In the genomic region with DNA sequence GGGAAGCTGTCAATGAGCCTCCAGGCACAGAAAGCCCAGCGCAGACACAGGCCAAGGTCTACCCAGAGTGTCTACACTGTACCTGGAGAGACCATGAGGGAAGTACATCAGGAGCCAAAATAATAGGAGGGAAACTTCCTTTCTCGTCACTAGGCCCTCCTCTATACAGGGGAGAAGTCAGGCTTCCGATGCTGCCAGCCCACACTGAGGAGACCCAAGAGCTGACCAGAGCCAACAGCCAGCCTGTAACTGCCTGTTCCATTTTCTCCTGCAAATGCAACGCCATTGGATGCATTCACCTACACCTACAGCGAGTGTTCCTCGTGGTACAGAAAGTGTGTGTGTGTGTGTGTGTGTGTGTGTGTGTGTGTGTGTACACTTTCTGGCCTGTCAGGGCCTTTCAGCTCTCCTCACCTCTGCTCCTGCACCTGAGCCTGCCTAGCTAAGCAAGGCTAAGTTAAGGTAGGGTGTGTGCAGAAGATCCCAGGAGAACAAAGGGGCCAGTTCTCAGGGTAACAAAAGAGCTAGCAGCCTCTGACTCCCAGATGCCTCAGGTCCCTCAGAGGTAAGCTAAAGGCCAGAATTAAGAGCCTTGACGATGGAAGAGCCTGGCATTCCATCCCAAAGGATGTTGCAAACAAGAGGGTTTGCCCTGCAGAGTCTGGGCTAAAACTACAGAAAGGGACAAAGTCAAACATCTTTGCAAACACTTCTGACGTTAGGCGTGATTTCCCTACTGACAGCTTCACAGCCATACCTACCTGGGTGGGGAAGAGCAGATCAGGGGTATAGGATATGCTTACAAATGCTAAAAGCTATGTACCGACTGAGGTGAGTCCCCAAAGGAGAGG, we compare ENCODE assay signal across 10 mouse cellular contexts. TPM values are rescaled to one million over a fixed set of nuclear protein-coding genes. Genes with fewer than 3 reads are reported as not detected.
DNase-seq lines count a peak whose midpoint lies in the region; ATAC-seq lines count a peak whose summit lies in the region.
"Had no signal": no experiment of that assay in that cellular context is flagged by ENCODE, and none has a peak within 500 bp of the region (broad histone marks: within the 10 kb centered on the region; RNA-seq: fewer than 3 reads in every experiment).

No protein-coding gene starts in this region.

- peak overlapping the region; percentile 93 for H3K4me3 ChIP-seq in heart, embryonic 13.5 days
- H3K4me3 ChIP-seq in hindbrain, embryonic 15.5 days, result peak overlapping the region; percentile 53
- peak overlapping the region; percentile 50 for H3K4me3 ChIP-seq in midbrain, embryonic 13.5 days (replicated peaks)

- H3K9me3 ChIP-seq in heart, embryonic 13.5 days, result no peaks in the 10 kb centered on the region
- no peaks in the 10 kb centered on the region for H3K9me3 ChIP-seq in hindbrain, embryonic 15.5 days
- H3K9me3 ChIP-seq in midbrain, embryonic 13.5 days, result no peaks in the 10 kb centered on the region

- intact Hi-C loops in heart, postnatal 25 days (cut with DNase I), result no loop called here

- H3K36me3 ChIP-seq in heart, embryonic 13.5 days, result peaks cover 41% of the 10 kb centered on the region
- no peaks in the 10 kb centered on the region for H3K36me3 ChIP-seq in hindbrain, embryonic 15.5 days
- H3K36me3 ChIP-seq in midbrain, embryonic 13.5 days, result no peaks in the 10 kb centered on the region

- H3K9ac ChIP-seq in heart, embryonic 13.5 days, result peak overlapping the region; percentile 100
- peak overlapping the region; percentile 52; the same call in 1 of the 2 replicates for H3K9ac ChIP-seq in hindbrain, embryonic 15.5 days
- peak overlapping the region; percentile 77 for H3K9ac ChIP-seq in midbrain, embryonic 13.5 days (replicated peaks)

- ATAC-seq in heart, embryonic 13.5 days (ENCODE audit: extremely low read depth, insufficient number of reproducible peaks, low FRiP score, low TSS enrichment), result no peak
- no peak for ATAC-seq in hindbrain, embryonic 15.5 days (ENCODE audit: low FRiP score, low read depth)
- no peak for ATAC-seq in midbrain, embryonic 13.5 days
- no peak for ATAC-seq in frontal cortex, adult (ENCODE audit: low TSS enrichment)

- DNase-seq in heart, postnatal 25 days (ENCODE audit: low spot score), result no peak
- DNase-seq in ZHBTc4 (ENCODE audit: low read depth, low spot score), result peak; percentile 54
- DNase-seq in adrenal gland, postnatal 25 days, result no peak
- no peak for DNase-seq in ovary, postnatal 36 days (ENCODE audit: low spot score)

- H3K27ac ChIP-seq in heart, embryonic 13.5 days (replicated peaks), result peak overlapping the region; percentile 99
- no peak overlapping the region for H3K27ac ChIP-seq in hindbrain, embryonic 15.5 days (replicated peaks)
- H3K27ac ChIP-seq in midbrain, embryonic 13.5 days, result no peak overlapping the region
- H3K27ac ChIP-seq: macrophage had no signal

- 3% methylated on average over 10 of the region's 10 CpGs for WGBS in heart, embryonic 13.5 days
- WGBS in hindbrain, embryonic 15.5 days, result 18% methylated on average over 10 of the region's 10 CpGs
- 5% methylated on average over 10 of the region's 10 CpGs for WGBS in midbrain, embryonic 13.5 days

- peaks cover 58% of the 10 kb centered on the region for H3K4me1 ChIP-seq in heart, embryonic 13.5 days
- peaks cover 58% of the 10 kb centered on the region for H3K4me1 ChIP-seq in hindbrain, embryonic 15.5 days (replicated peaks)
- H3K4me1 ChIP-seq in midbrain, embryonic 13.5 days (replicated peaks), result peaks cover 79% of the 10 kb centered on the region

- peak overlapping the region; percentile 98 for H3K4me2 ChIP-seq in heart, embryonic 13.5 days
- H3K4me2 ChIP-seq in hindbrain, embryonic 15.5 days, result peak overlapping the region; percentile 93
- H3K4me2 ChIP-seq in midbrain, embryonic 13.5 days (replicated peaks), result peak overlapping the region; percentile 93

- H3K27me3 ChIP-seq in heart, embryonic 13.5 days (replicated peaks), result no peaks in the 10 kb centered on the region
- H3K27me3 ChIP-seq in hindbrain, embryonic 15.5 days, result peaks cover 26% of the 10 kb centered on the region
- peaks cover 50% of the 10 kb centered on the region for H3K27me3 ChIP-seq in midbrain, embryonic 13.5 days
- H3K27me3 ChIP-seq: Patski had no signal

RNA-seq across cellular contexts. Expression of gene Smad6, which starts 2.6 kb away (rescaled TPM):
- polyA plus RNA-seq in heart, embryonic 13.5 days (2015; fragmentation: Nextera tagmentation; extraction: Ambion mirVana), result 18.5 and 19.3 TPM in 2 replicates
- 10 to 100 TPM in 1 of 2 experiments, 1 to 10 TPM in 1; 9.8 to 13.6 TPM for total RNA-seq in heart, postnatal 25 days (2021)
- 2.5 and 2.6 TPM in 2 replicates for polyA plus RNA-seq in hindbrain, embryonic 15.5 days (2015; fragmentation: Nextera tagmentation; extraction: Ambion mirVana)
- polyA plus RNA-seq in midbrain, embryonic 13.5 days (2015; fragmentation: Nextera tagmentation; extraction: Ambion mirVana), result 1.2 and 2.4 TPM in 2 replicates
- 12.9 and 13.6 TPM in 2 replicates for total RNA-seq in adrenal gland, postnatal 25 days (2021)
